15 mouse cellular contexts compared by ENCODE assay signal in genomic region chr9:72660139-72660538, GRCm38 (mm10). TPM values are rescaled to one million over a fixed set of nuclear protein-coding genes. Genes with fewer than 3 reads are reported as not detected.
DNase-seq lines count a peak whose midpoint lies in the region; ATAC-seq and TF ChIP-seq lines count a peak whose summit lies in the region.
"Had no signal": no experiment of that assay in that cellular context is flagged by ENCODE, and none has a peak within 500 bp of the region (broad histone marks: within the 10 kb centered on the region; RNA-seq: fewer than 3 reads in every experiment).

No protein-coding gene starts in this region.

- no peak overlapping the region for H3K4me3 ChIP-seq in lung, postnatal 0 days (ENCODE audit: low read depth, low read length)
- no peak overlapping the region for H3K4me3 ChIP-seq in CH12.LX (replicated peaks in 1 of 3; ENCODE audit: low read depth in 2 of 3, low read length in 2 of 3, poor library complexity in 1 of 3)
- H3K4me3 ChIP-seq: kidney, embryonic 15.5 days; liver, embryonic 15.5 days had no signal

- H3K79me2 ChIP-seq in CH12.LX (replicated peaks; ENCODE audit: control insufficient read depth, extremely low read depth, insufficient read depth, poor library complexity, severe bottlenecking) = peaks cover 9% of the 10 kb centered on the region

- no peak; the same call in 1 of the 2 replicates for TF ChIP-seq RAD21 in CH12.LX (IDR thresholded peaks at IDR 0.05; ENCODE audit: low read depth, low read length)

- peak; percentile 62 for DNase-seq in lung, postnatal 0 days (ENCODE audit: low spot score)
- no peak for DNase-seq in lung, postnatal 4 days
- peak; percentile 96 for DNase-seq in CH12.LX (ENCODE audit: extremely low read depth)
- peak; percentile 19 to 58 for DNase-seq in thymus, postnatal 10 days (ENCODE audit: low spot score in 2 of 2)
- no peak for DNase-seq in adrenal gland, postnatal 10 days
- no peak for DNase-seq in layer of hippocampus, postnatal 10 days (ENCODE audit: low spot score in 2 of 2)
- no peak for DNase-seq in cerebellum, adult 9-11 months
- DNase-seq: heart, postnatal 36 days; layer of hippocampus, postnatal 36 days; midbrain, embryonic 14.5 days; retina, postnatal 1 day had no signal

- 58% methylated on average over 4 of the region's 4 CpGs for WGBS in lung, postnatal 0 days

- no peak overlapping the region for H3K27ac ChIP-seq in lung, postnatal 0 days (ENCODE audit: low read length)
- no peak overlapping the region for H3K27ac ChIP-seq in CH12.LX (ENCODE audit: insufficient read depth, low read depth)

- H3K27me3 ChIP-seq in lung, postnatal 0 days (replicated peaks; ENCODE audit: insufficient read depth, low read length) = no peaks in the 10 kb centered on the region
- peaks cover 11% of the 10 kb centered on the region for H3K27me3 ChIP-seq in CH12.LX (replicated peaks)
- H3K27me3 ChIP-seq: kidney, embryonic 15.5 days; liver, embryonic 15.5 days; Patski had no signal

- H3K36me3 ChIP-seq in lung, postnatal 0 days (ENCODE audit: insufficient read depth, low read length) = no peaks in the 10 kb centered on the region
- H3K36me3 ChIP-seq in CH12.LX (replicated peaks in 1 of 2; ENCODE audit: control insufficient read depth in 1 of 2, insufficient read depth in 1 of 2, low read length in 1 of 2) = peaks cover 0 to 13% of the 10 kb centered on the region in 2 experiments

- no peak overlapping the region for H3K4me2 ChIP-seq in lung, postnatal 0 days (replicated peaks; ENCODE audit: low read depth, low read length)
- H3K4me2 ChIP-seq in CH12.LX (ENCODE audit: insufficient read depth, low read depth, poor library complexity, severe bottlenecking) = no peak overlapping the region
- H3K4me2 ChIP-seq: liver, embryonic 15.5 days had no signal

- dilution Hi-C loops in CH12.LX (cut with MboI; ENCODE audit: extremely low pct_ligation_motif_present, extremely low pct_unique_long_range_greater_than_20kb, low sequenced_read_pairs) = no loop called here

- no peak for TF ChIP-seq CTCF in lung, postnatal 0 days (IDR thresholded peaks at IDR 0.05)
- no peak for TF ChIP-seq CTCF in CH12.LX (conservative IDR thresholded peaks at IDR 0.05 in 1 of 2, IDR thresholded peaks at IDR 0.05 in 1 of 2; ENCODE audit: low read depth in 2 of 2, low read length in 2 of 2)

- TF ChIP-seq POLR2A in CH12.LX (IDR thresholded peaks at IDR 0.05; ENCODE audit: low read depth, low read length) = no peak

- H3K9ac ChIP-seq in lung, postnatal 0 days (replicated peaks; ENCODE audit: low read depth) = no peak overlapping the region
- no peak overlapping the region for H3K9ac ChIP-seq in CH12.LX (ENCODE audit: insufficient read depth, low read depth)
- H3K9ac ChIP-seq: kidney, embryonic 15.5 days; liver, embryonic 15.5 days had no signal

- no peak for TF ChIP-seq EP300 in lung, postnatal 0 days (IDR thresholded peaks at IDR 0.05)
- peak; percentile 98 for TF ChIP-seq EP300 in CH12.LX (IDR thresholded peaks at IDR 0.05; ENCODE audit: low read length)

- in situ Hi-C loops in CH12.LX (cut with MboI; ENCODE audit: low pct_ligation_motif_present, low pct_unique_long_range_greater_than_20kb, low sequenced_read_pairs) = no loop called here

- ATAC-seq in lung, postnatal 0 days = no peak
- ATAC-seq in megakaryocyte, adult 5-6 weeks (ENCODE audit: poor library complexity, severe bottlenecking) = peak; percentile 83
- ATAC-seq: Patski had no signal

- peaks cover 7% of the 10 kb centered on the region for H3K4me1 ChIP-seq in lung, postnatal 0 days (ENCODE audit: insufficient read depth, low read depth, low read length)
- H3K4me1 ChIP-seq in CH12.LX (ENCODE audit: control insufficient read depth in 1 of 2, insufficient read depth in 2 of 2) = peaks cover 0 to 46% of the 10 kb centered on the region in 2 experiments; a peak in 3 of 4 replicates

- no peaks in the 10 kb centered on the region for H3K9me3 ChIP-seq in lung, postnatal 0 days (ENCODE audit: low read length)
- H3K9me3 ChIP-seq in CH12.LX (replicated peaks; ENCODE audit: low read length) = no peaks in the 10 kb centered on the region
- H3K9me3 ChIP-seq: kidney, embryonic 15.5 days; liver, embryonic 15.5 days had no signal

TF ChIP-seq in CH12.LX, 34 proteins besides CTCF, POLR2A, EP300 and RAD21:
- peak; percentile 95 for TF ChIP-seq SIN3A (IDR thresholded peaks at IDR 0.05; ENCODE audit: low read length)
- 0 out of 2 replicates have a peak, but pooled peaks have one; percentile 72 for TF ChIP-seq MXI1 (IDR thresholded peaks at IDR 0.05; ENCODE audit: low read depth, low read length)
- TF ChIP-seq MAZ (IDR thresholded peaks at IDR 0.05; ENCODE audit: low read depth, low read length) = 0 out of 2 replicates have a peak, but pooled peaks have one; percentile 87
- peak; percentile 92; the same call in 1 of the 2 replicates for TF ChIP-seq MYC (IDR thresholded peaks at IDR 0.05; ENCODE audit: low read depth, low read length)
- TF ChIP-seq ZC3H11A (IDR thresholded peaks at IDR 0.05; ENCODE audit: low read depth, low read length) = no peak
- peak; percentile 96 for TF ChIP-seq MAFK (IDR thresholded peaks at IDR 0.05; ENCODE audit: insufficient replicate concordance, low read length)
- TF ChIP-seq ZKSCAN1 (IDR thresholded peaks at IDR 0.05; ENCODE audit: borderline replicate concordance, low read depth, low read length) = no peak
- TF ChIP-seq MAX (IDR thresholded peaks at IDR 0.05; ENCODE audit: low read length) = peak; percentile 74
- TF ChIP-seq HCFC1 (IDR thresholded peaks at IDR 0.05; ENCODE audit: low read depth, low read length) = peak; percentile 25
- peak; percentile 98 for TF ChIP-seq RCOR1 (conservative IDR thresholded peaks at IDR 0.05; ENCODE audit: low read depth, low read length)
- no peak for TF ChIP-seq GABPA (IDR thresholded peaks at IDR 0.05; ENCODE audit: insufficient replicate concordance, low read depth, low read length)
- TF ChIP-seq CHD2 (IDR thresholded peaks at IDR 0.05; ENCODE audit: low read length) = peak; percentile 88
- TF ChIP-seq NELFE (IDR thresholded peaks at IDR 0.05; ENCODE audit: low read depth, low read length) = no peak
- no peak for TF ChIP-seq UBTF (IDR thresholded peaks at IDR 0.05; ENCODE audit: low read depth, low read length)
- TF ChIP-seq SMC3 (IDR thresholded peaks at IDR 0.05; ENCODE audit: low read depth, low read length) = peak; percentile 14; the same call in 1 of the 2 replicates
- TF ChIP-seq E2F4 (IDR thresholded peaks at IDR 0.05; ENCODE audit: insufficient replicate concordance, low read depth, low read length) = 0 out of 2 replicates have a peak, but pooled peaks have one; percentile 28
- TF ChIP-seq ELF1 (IDR thresholded peaks at IDR 0.05; ENCODE audit: low read depth, low read length) = 0 out of 2 replicates have a peak, but pooled peaks have one; percentile 32
- TF ChIP-seq POLR2AphosphoS2 (IDR thresholded peaks at IDR 0.05; ENCODE audit: low read depth, low read length) = no peak
- TF ChIP-seq PAX5 (IDR thresholded peaks at IDR 0.05; ENCODE audit: low read length) = no peak
- TF ChIP-seq USF1 (IDR thresholded peaks at IDR 0.05; ENCODE audit: low read depth, low read length) = no peak
- peak; percentile 86 for TF ChIP-seq TCF12 (IDR thresholded peaks at IDR 0.05; ENCODE audit: low read depth, low read length)
- TF ChIP-seq MEF2A (IDR thresholded peaks at IDR 0.05; ENCODE audit: borderline replicate concordance, low read depth, low read length) = peak; percentile 92
- peak; percentile 81 for TF ChIP-seq JUND (conservative IDR thresholded peaks at IDR 0.05; ENCODE audit: low read depth, low read length)
- peak; percentile 91 for TF ChIP-seq ETS1 (conservative IDR thresholded peaks at IDR 0.05; ENCODE audit: low read depth, low read length)
- 0 out of 2 replicates have a peak, but pooled peaks have one; percentile 5 for TF ChIP-seq KAT2A (IDR thresholded peaks at IDR 0.05; ENCODE audit: insufficient replicate concordance, low read length)
- peak; percentile 97 for TF ChIP-seq IRF4 (IDR thresholded peaks at IDR 0.05; ENCODE audit: low read depth, low read length)
- TF ChIP-seq CHD1 (IDR thresholded peaks at IDR 0.05; ENCODE audit: low read depth, low read length) = no peak
- TF ChIP-seq TBP (conservative IDR thresholded peaks at IDR 0.05; ENCODE audit: low read depth, low read length) = 0 out of 2 replicates have a peak, but pooled peaks have one; percentile 11
- no peak for TF ChIP-seq NRF1 (IDR thresholded peaks at IDR 0.05; ENCODE audit: low read depth, low read length)
- peak; percentile 85 for TF ChIP-seq ZNF384 (IDR thresholded peaks at IDR 0.05; ENCODE audit: low read depth, low read length)
- peak; percentile 64 for TF ChIP-seq JUN (IDR thresholded peaks at IDR 0.05; ENCODE audit: insufficient read depth, low read depth, low read length)
- no peak for TF ChIP-seq USF2 (conservative IDR thresholded peaks at IDR 0.05; ENCODE audit: low read depth, low read length)
- TF ChIP-seq BHLHE40 (IDR thresholded peaks at IDR 0.05; ENCODE audit: low read depth, low read length) = peak; percentile 98
- no peak for TF ChIP-seq ZMIZ1 (IDR thresholded peaks at IDR 0.05; ENCODE audit: low read depth, low read length)

RNA-seq across cellular contexts. Expression of gene Nedd4, which starts 2.0 kb away (rescaled TPM):
- polyA plus RNA-seq in lung, postnatal 0 days (2015; fragmentation: Nextera tagmentation; extraction: Ambion mirVana) = 264 and 334 TPM in 2 replicates
- total RNA-seq in CH12.LX (2012; rRNA removed) = 56.9 and 65.0 TPM in 2 replicates
- total RNA-seq in CH12.LX (2014; rRNA removed) = 189 and 206 TPM in 2 replicates
- 196 and 211 TPM in 2 replicates for polyA plus RNA-seq in CH12.LX (2012; ENCODE audit: insufficient read length, low read depth)
- 36.7 and 38.0 TPM in 2 replicates for total RNA-seq in megakaryocyte, adult 5-6 weeks (2015)
- 47.0 and 68.7 TPM in 2 replicates for total RNA-seq in megakaryocyte, adult 5-6 weeks (2017)
- 100 to 1,000 TPM; 469 to 580 TPM for total RNA-seq in adrenal gland, postnatal 10 days (2021)
- total RNA-seq in layer of hippocampus, postnatal 10 days (2021) = 100 to 1,000 TPM; 342 to 359 TPM

Comparison
In these comparisons a context has a peak if more than half of its experiments do, and no peak if none do; other contexts are left out.
1. DNase-seq: peak in lung, postnatal 0 days (single experiment), CH12.LX (single experiment) and thymus, postnatal 10 days (2 of 2); none in lung, postnatal 4 days (0 of 2), adrenal gland, postnatal 10 days (single experiment), layer of hippocampus, postnatal 10 days (0 of 2) and cerebellum, adult 9-11 months (single experiment).